Mouse (Mus musculus) ES-E14 (cell line): Measurements from ENCODE around the gene Cul1. TPM values are rescaled to one million over a fixed set of nuclear protein-coding genes. Genes with fewer than 3 reads are reported as not detected.
A peak's percentile ranks its signal among the peaks of the same experiment; 100 is the strongest.

Source experiments
- DNase-seq: peaks from one replicate; pipeline ENCODE4 v3.0.0-alpha.2; 2013; ENCODE audit warnings: low read depth, low spot score
- H3K27ac ChIP-seq: 2 replicates; pipeline ENCODE4 v1.5.1; 2012; ENCODE audit warnings: low read depth, mild to moderate bottlenecking, low read length, moderate library complexity, mixed read lengths; ENCODE audit not compliant: poor library complexity, insufficient read depth, severe bottlenecking
- H3K36me3 ChIP-seq: 2 replicates; pipeline ENCODE4 v1.6.1; 2012; ENCODE audit warnings: mild to moderate bottlenecking, low read length, moderate library complexity, mixed read lengths; ENCODE audit not compliant: control insufficient read depth, poor library complexity, insufficient read depth, severe bottlenecking
- H3K4me1 ChIP-seq, 2 experiments: fragments of 150-350 bp in 1 of 2; sonication (generic) in 1 of 2; 2 replicates each; pipeline ENCODE4 v1.6.1; 2012; ENCODE audit warnings: low read length in 2 of 2, mild to moderate bottlenecking in 1 of 2, mixed read lengths in 1 of 2; ENCODE audit not compliant: control insufficient read depth in 2 of 2, insufficient read depth in 2 of 2, poor library complexity in 1 of 2
- H3K4me3 ChIP-seq, 2 experiments: fragments of 150-350 bp in 1 of 2; sonication (generic) in 1 of 2; 2 replicates each; pipeline ENCODE4 v1.5.1; 2012; ENCODE audit warnings: low read length in 2 of 2, low read depth in 1 of 2, mild to moderate bottlenecking in 1 of 2, mixed read lengths in 1 of 2; ENCODE audit not compliant: insufficient read depth in 1 of 2, poor library complexity in 1 of 2, severe bottlenecking in 1 of 2
- H3K9ac ChIP-seq: 2 replicates; pipeline ENCODE4 v1.6.1; 2012; ENCODE audit warnings: low read depth, mild to moderate bottlenecking, low read length, mixed read lengths; ENCODE audit not compliant: poor library complexity, insufficient read depth, severe bottlenecking
- H3K9me3 ChIP-seq: fragments of 150-350 bp; sonication (generic); 2 replicates; pipeline ENCODE4 v1.6.1; 2012; ENCODE audit warnings: low read depth, mild to moderate bottlenecking, low read length; ENCODE audit not compliant: control insufficient read depth, insufficient read depth
- CHD2 ChIP-seq: IDR thresholded peaks from 2 replicates; pipeline ENCODE4 v1.6.1; 2014; ENCODE audit warnings: mild to moderate bottlenecking, low read depth, low read length, inconsistent platforms
- HCFC1 ChIP-seq: IDR thresholded peaks from 2 replicates; pipeline ENCODE4 v1.6.1; 2012; ENCODE audit warnings: low read length, inconsistent platforms, borderline replicate concordance; ENCODE audit not compliant: insufficient read depth
- MAFK ChIP-seq: IDR thresholded peaks from 2 replicates; pipeline ENCODE4 v1.6.1; 2014; ENCODE audit warnings: mild to moderate bottlenecking, low read depth, low read length, inconsistent platforms; ENCODE audit not compliant: insufficient read depth
- ZC3H11A ChIP-seq: IDR thresholded peaks from 2 replicates; pipeline ENCODE4 v1.6.1; 2012; ENCODE audit warnings: low read depth, mild to moderate bottlenecking, inconsistent platforms, low read length, borderline replicate concordance
- ZNF384 ChIP-seq: IDR thresholded peaks from 2 replicates; pipeline ENCODE4 v1.6.1; 2012; ENCODE audit warnings: low read depth, low read length, inconsistent platforms
- in situ Hi-C, 2 experiments: fragments of 600-800 bp; cut with MboI; formaldehyde crosslinking; loops; one replicate each; pipeline ENCODE4 v1.15.1; 2025; ENCODE audit warnings: low sequenced_read_pairs in 2 of 2, inconsistent platforms in 1 of 2; ENCODE audit not compliant: unreplicated experiment in 2 of 2
- total RNA-seq: library from RNA; depleted of rRNA; stranded (reverse); fragments of 300-350 nt; gene quantifications from 2 replicates; pipeline ENCODE4 v1.2.3, GENCODE M21; 2012

The Cul1 gene
- total RNA-seq, 1 experiment, result 123 TPM

GRCm38 (mm10) chr6:47494562-47494961 lies 41.4 kb downstream of the Cul1 start:
- Histone ChIP-seq H3K4me3 (no peak overlapping the region), H3K9me3 (no peaks in the 10 kb centered on the region), H3K36me3 (no peaks in the 10 kb centered on the region), H3K9ac (no peak overlapping the region), H3K27ac (no peak overlapping the region), H3K4me1 (peaks cover 0 to 2% of the 10 kb centered on the region in 2 experiments; a peak in 1 of 4 replicates)
- TF ChIP-seq ZC3H11A (no peak), MAFK (no peak), ZNF384 (no peak), HCFC1 (no peak), CHD2 (no peak)
- in situ Hi-C loops, result no loop called here
- peak; percentile 27 for DNase-seq

GRCm38 (mm10) chr6:47520030-47520429 lies 66.8 kb downstream of the Cul1 start:
- Histone ChIP-seq H3K4me3 (no peak overlapping the region), H3K27ac (no peak overlapping the region), H3K36me3 (peaks cover 35% of the 10 kb centered on the region), H3K9me3 (no peaks in the 10 kb centered on the region), H3K4me1 (no peaks in the 10 kb centered on the region), H3K9ac (no peak overlapping the region)
- TF ChIP-seq ZNF384 (no peak), CHD2 (no peak), HCFC1 (no peak), ZC3H11A (no peak), MAFK (no peak)
- in situ Hi-C loops, result no loop called here
- DNase-seq, result no peak

- peaks cover 40% of the 10 kb centered on the region for H3K36me3 ChIP-seq
- no peak overlapping the region for H3K4me3 ChIP-seq
- in situ Hi-C loops, result no loop called here
- no peak for DNase-seq
- H3K9ac ChIP-seq, result no peak overlapping the region
- H3K4me1 ChIP-seq, result no peaks in the 10 kb centered on the region
- no peak for TF ChIP-seq CHD2
- no peak for TF ChIP-seq ZC3H11A
- no peak for TF ChIP-seq HCFC1
- no peak for TF ChIP-seq MAFK
- TF ChIP-seq ZNF384, result no peak
- no peaks in the 10 kb centered on the region for H3K9me3 ChIP-seq
- no peak overlapping the region for H3K27ac ChIP-seq
Observed at GRCm38 (mm10) chr6:47522431-47522830, 69.2 kb downstream of the Cul1 start.

GRCm38 (mm10) chr6:47525041-47525440 lies 71.8 kb downstream of the Cul1 start:
- no peak for TF ChIP-seq HCFC1
- TF ChIP-seq ZNF384, result no peak
- TF ChIP-seq CHD2, result no peak
- TF ChIP-seq MAFK, result no peak
- TF ChIP-seq ZC3H11A, result no peak
- H3K9me3 ChIP-seq, result no peaks in the 10 kb centered on the region
- DNase-seq, result no peak
- in situ Hi-C loops, result no loop called here
- no peak overlapping the region for H3K9ac ChIP-seq
- H3K36me3 ChIP-seq, result peaks cover 30% of the 10 kb centered on the region
- no peak overlapping the region for H3K27ac ChIP-seq
- no peaks in the 10 kb centered on the region for H3K4me1 ChIP-seq
- H3K4me3 ChIP-seq, result no peak overlapping the region

GRCm38 (mm10) chr6:47526446-47526845 lies 73.2 kb downstream of the Cul1 start:
- Histone ChIP-seq H3K36me3 (peaks cover 31% of the 10 kb centered on the region), H3K27ac (no peak overlapping the region), H3K9me3 (no peaks in the 10 kb centered on the region), H3K9ac (no peak overlapping the region), H3K4me3 (no peak overlapping the region), H3K4me1 (no peaks in the 10 kb centered on the region)
- in situ Hi-C loops, result no loop called here
- TF ChIP-seq MAFK, result no peak
- TF ChIP-seq CHD2, result no peak
- no peak for TF ChIP-seq ZNF384
- TF ChIP-seq HCFC1, result no peak
- TF ChIP-seq ZC3H11A, result no peak
- DNase-seq, result no peak
